ENCODE assay signal across 8 mouse cellular contexts in genomic region chr8:127331751-127332150, GRCm38 (mm10).
A peak's percentile ranks its signal among the peaks of the same experiment; 100 is the strongest.
DNase-seq lines count a peak whose midpoint lies in the region; ATAC-seq and TF ChIP-seq lines count a peak whose summit lies in the region.

No protein-coding gene starts in this region.

- intact Hi-C loops in gastrocnemius, postnatal 14 days (cut with DNase I; ENCODE audit: low total_unique reads), result no loop called here

- peak; percentile 91 for TF ChIP-seq CTCF in bone marrow, adult 2 months (IDR thresholded peaks at IDR 0.05; ENCODE audit: control insufficient read depth, insufficient read depth, low read length)

- no peak overlapping the region for H3K4me2 ChIP-seq in kidney, embryonic 14.5 days (replicated peaks; ENCODE audit: low read depth, low read length)

- 98% methylated on average over 1 of the region's 1 CpGs for WGBS in kidney, embryonic 14.5 days
- 94% methylated on average over 1 of the region's 1 CpGs for WGBS in bone marrow, adult 2 months
- WGBS in limb, embryonic 10.5 days, result 97% methylated on average over 1 of the region's 1 CpGs

- DNase-seq in kidney, adult 11 months, result peak; percentile 25
- peak; percentile 77 for DNase-seq in ES-CJ7 (ENCODE audit: low read depth, low spot score)
- DNase-seq in gastrocnemius, postnatal 14 days, result peak; percentile 44
- peak; percentile 73 for DNase-seq in limb, embryonic 10.5 days (ENCODE audit: low spot score)
- peak; percentile 71 for DNase-seq in retina, postnatal 1 day

- no peaks in the 10 kb centered on the region for H3K27me3 ChIP-seq in kidney, embryonic 14.5 days (ENCODE audit: control insufficient read depth, insufficient read depth, low read length)
- no peaks in the 10 kb centered on the region for H3K27me3 ChIP-seq in limb, embryonic 10.5 days (ENCODE audit: low read depth, poor library complexity, severe bottlenecking)

- ATAC-seq in kidney, embryonic 14.5 days (ENCODE audit: low FRiP score, low TSS enrichment), result no peak
- ATAC-seq in activated CD4-positive, CD25-positive, alpha-beta regulatory T cell, adult 4 months, result no peak

- no peak overlapping the region for H3K9ac ChIP-seq in kidney, embryonic 14.5 days (ENCODE audit: low read depth, low read length)

- no peak overlapping the region for H3K27ac ChIP-seq in kidney, embryonic 14.5 days (ENCODE audit: low read depth, low read length)
- no peak overlapping the region for H3K27ac ChIP-seq in bone marrow, adult 2 months (ENCODE audit: control insufficient read depth, insufficient read depth, low read depth, low read length, poor library complexity)
- H3K27ac ChIP-seq in limb, embryonic 10.5 days, result no peak overlapping the region

- H3K4me3 ChIP-seq in kidney, embryonic 14.5 days (ENCODE audit: low read length), result no peak overlapping the region
- H3K4me3 ChIP-seq in bone marrow, adult 2 months (replicated peaks; ENCODE audit: control insufficient read depth, low read depth, low read length), result no peak overlapping the region
- H3K4me3 ChIP-seq in limb, embryonic 10.5 days, result no peak overlapping the region

- no peaks in the 10 kb centered on the region for H3K9me3 ChIP-seq in kidney, embryonic 14.5 days (ENCODE audit: control insufficient read depth, low read length)
- H3K9me3 ChIP-seq in limb, embryonic 10.5 days (replicated peaks), result no peaks in the 10 kb centered on the region

- no peaks in the 10 kb centered on the region for H3K4me1 ChIP-seq in kidney, embryonic 14.5 days (ENCODE audit: control insufficient read depth, insufficient read depth, low read length)
- no peaks in the 10 kb centered on the region for H3K4me1 ChIP-seq in bone marrow, adult 2 months (ENCODE audit: control insufficient read depth, insufficient read depth, low read length)
- peaks cover 28% of the 10 kb centered on the region for H3K4me1 ChIP-seq in limb, embryonic 10.5 days

- TF ChIP-seq POLR2A in bone marrow, adult 2 months (IDR thresholded peaks at IDR 0.05; ENCODE audit: borderline replicate concordance, control insufficient read depth, low read depth, low read length), result no peak

- no peaks in the 10 kb centered on the region for H3K36me3 ChIP-seq in kidney, embryonic 14.5 days (ENCODE audit: control insufficient read depth, insufficient read depth, low read length)
- no peaks in the 10 kb centered on the region for H3K36me3 ChIP-seq in limb, embryonic 10.5 days

Comparison
In these comparisons a context has a peak if more than half of its experiments do, and no peak if none do; other contexts are left out.
1. DNase-seq: peak in every context shown above with its lines; median percentile 77 in ES-CJ7; 73 in limb, embryonic 10.5 days; 71 in retina, postnatal 1 day; 44 in gastrocnemius, postnatal 14 days; 25 in kidney, adult 11 months.